Mouse (Mus musculus) myocyte (in vitro differentiated cells): Measurements from ENCODE around the gene Plxdc2.

Experiments
- CEBPB ChIP-seq: IDR thresholded peaks from 2 replicates; pipeline ENCODE4 v1.6.1; 2011; ENCODE audit warnings: mild to moderate bottlenecking, moderate library complexity; ENCODE audit not compliant: poor library complexity, insufficient read depth, severe bottlenecking
- E2F4 ChIP-seq: IDR thresholded peaks from one replicate; pipeline ENCODE4 v1.6.1; 2011; ENCODE audit warnings: mild to moderate bottlenecking, control low read depth, moderate library complexity; ENCODE audit not compliant: insufficient read depth
- MAX ChIP-seq: IDR thresholded peaks from one replicate; pipeline ENCODE4 v1.6.1; 2011; ENCODE audit warnings: low read depth, mild to moderate bottlenecking, control low read depth
- MYOD1 ChIP-seq, 3 experiments: IDR thresholded peaks; one replicate each; pipeline ENCODE4 v1.6.1; 2011; ENCODE audit warnings: control low read depth in 2 of 3, low read depth in 2 of 3, mild to moderate bottlenecking in 2 of 3, moderate library complexity in 1 of 3; ENCODE audit not compliant: insufficient read length in 2 of 3, control insufficient read depth in 1 of 3
- MYOG ChIP-seq, 3 experiments: IDR thresholded peaks; one replicate each; pipeline ENCODE4 v1.6.1; 2011; ENCODE audit warnings: control low read depth in 2 of 3, low read depth in 2 of 3, mild to moderate bottlenecking in 2 of 3; ENCODE audit not compliant: insufficient read length in 2 of 3, control insufficient read depth in 1 of 3, insufficient read depth in 1 of 3
- POLR2A ChIP-seq: IDR thresholded peaks from one replicate; pipeline ENCODE4 v1.6.1; 2011; ENCODE audit warnings: low read depth, mild to moderate bottlenecking, control low read depth, moderate library complexity; ENCODE audit not compliant: insufficient read length
- POLR2AphosphoS2 ChIP-seq: IDR thresholded peaks from one replicate; pipeline ENCODE4 v1.6.1; 2011; ENCODE audit warnings: low read depth, control low read depth; ENCODE audit not compliant: insufficient read length
- REST ChIP-seq: IDR thresholded peaks from one replicate; pipeline ENCODE4 v1.6.1; 2011; ENCODE audit warnings: mild to moderate bottlenecking, control low read depth, moderate library complexity; ENCODE audit not compliant: insufficient read depth, insufficient read length
- TCF12 ChIP-seq: IDR thresholded peaks from one replicate; pipeline ENCODE4 v1.6.1; 2011; ENCODE audit warnings: mild to moderate bottlenecking, control low read depth; ENCODE audit not compliant: poor library complexity, insufficient read depth, severe bottlenecking
- USF1 ChIP-seq: IDR thresholded peaks from one replicate; pipeline ENCODE4 v1.6.1; 2011; ENCODE audit warnings: low read depth, mild to moderate bottlenecking, control low read depth, moderate library complexity

DNA sequence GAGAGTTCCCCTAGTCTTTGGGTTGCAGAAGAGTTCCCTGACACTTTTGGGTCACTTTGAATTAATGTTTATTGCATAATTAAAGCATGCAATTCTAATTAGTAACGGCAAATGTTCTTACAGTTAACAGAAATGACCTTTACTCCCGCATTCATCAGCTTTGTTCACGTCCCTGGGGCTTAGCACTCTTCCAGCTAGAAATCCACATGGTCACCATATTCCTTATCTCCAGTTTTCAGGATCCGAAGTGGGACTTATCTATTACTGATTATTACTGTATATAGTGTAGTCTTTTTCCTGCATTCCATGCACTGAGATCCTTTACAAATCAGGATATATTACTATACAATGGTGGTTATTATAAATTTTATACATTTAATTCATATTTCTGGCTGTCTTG, 203.2 kb downstream of the Plxdc2 start:
- TF ChIP-seq MYOG (IDR thresholded peaks at IDR 0.05; ENCODE audit: control insufficient read depth in 1 of 3, insufficient read depth in 1 of 3, insufficient read length in 2 of 3, low read depth in 2 of 3) = no peak
- no peak for TF ChIP-seq MAX
- no peak for TF ChIP-seq POLR2A
- no peak for TF ChIP-seq POLR2AphosphoS2
- TF ChIP-seq REST = no peak
- no peak for TF ChIP-seq E2F4
- TF ChIP-seq USF1 = no peak
- TF ChIP-seq TCF12 = no peak
- no peak for TF ChIP-seq CEBPB
- no peak for TF ChIP-seq MYOD1 (IDR thresholded peaks at IDR 0.05; ENCODE audit: control insufficient read depth in 1 of 3, insufficient read length in 2 of 3, low read depth in 2 of 3)
